Comparison of ENCODE assay signal across 7 mouse cellular contexts in genomic region chr13:45976894-45977293, GRCm38 (mm10). TPM values are rescaled to one million over a fixed set of nuclear protein-coding genes. Genes with fewer than 3 reads are reported as not detected.
DNase-seq lines count a peak whose midpoint lies in the region; ATAC-seq and TF ChIP-seq lines count a peak whose summit lies in the region.

No protein-coding gene starts in this region.

- no peak overlapping the region for H3K9ac ChIP-seq in hindbrain, postnatal 0 days (replicated peaks; ENCODE audit: low read length)
- no peak overlapping the region for H3K9ac ChIP-seq in lung, postnatal 0 days (replicated peaks; ENCODE audit: low read depth)
- H3K9ac ChIP-seq in stomach, embryonic 16.5 days (ENCODE audit: low read length) = no peak overlapping the region

- DNase-seq in ovary, postnatal 36 days (ENCODE audit: low spot score) = peak; percentile 51
- no peak for DNase-seq in ovary, adult 18-20 months (ENCODE audit: low spot score)
- peak; percentile 25 for DNase-seq in T-cell, adult 2 months (ENCODE audit: low spot score)
- DNase-seq in embryo, embryonic 11.5 days (ENCODE audit: low read depth, low spot score) = peak; percentile 46
- peak; percentile 83 for DNase-seq in hindbrain, postnatal 0 days (ENCODE audit: low spot score)
- peak; percentile 83 for DNase-seq in lung, postnatal 0 days (ENCODE audit: low spot score)

- no peak for TF ChIP-seq EP300 in lung, postnatal 0 days (IDR thresholded peaks at IDR 0.05)

- ATAC-seq in hindbrain, postnatal 0 days = peak; percentile 24
- peak; percentile 75 for ATAC-seq in lung, postnatal 0 days
- peak; percentile 62; the same call in 1 of the 2 replicates for ATAC-seq in stomach, embryonic 16.5 days (ENCODE audit: insufficient read depth, low FRiP score)

- no peak overlapping the region for H3K4me3 ChIP-seq in hindbrain, postnatal 0 days (ENCODE audit: low read length)
- no peak overlapping the region for H3K4me3 ChIP-seq in lung, postnatal 0 days (ENCODE audit: low read depth, low read length)
- no peak overlapping the region for H3K4me3 ChIP-seq in stomach, embryonic 16.5 days (replicated peaks; ENCODE audit: low read length)

- H3K4me2 ChIP-seq in hindbrain, postnatal 0 days (ENCODE audit: low read depth, low read length) = no peak overlapping the region
- no peak overlapping the region for H3K4me2 ChIP-seq in lung, postnatal 0 days (replicated peaks; ENCODE audit: low read depth, low read length)
- no peak overlapping the region for H3K4me2 ChIP-seq in stomach, embryonic 16.5 days (ENCODE audit: low read depth, low read length)

- no peaks in the 10 kb centered on the region for H3K27me3 ChIP-seq in hindbrain, postnatal 0 days (ENCODE audit: insufficient read depth, low read length)
- no peaks in the 10 kb centered on the region for H3K27me3 ChIP-seq in lung, postnatal 0 days (replicated peaks; ENCODE audit: insufficient read depth, low read length)
- no peaks in the 10 kb centered on the region for H3K27me3 ChIP-seq in stomach, embryonic 16.5 days (ENCODE audit: control insufficient read depth, insufficient read depth, low read length)

- no peaks in the 10 kb centered on the region for H3K9me3 ChIP-seq in hindbrain, postnatal 0 days (ENCODE audit: low read length)
- no peaks in the 10 kb centered on the region for H3K9me3 ChIP-seq in lung, postnatal 0 days (ENCODE audit: low read length)
- H3K9me3 ChIP-seq in stomach, embryonic 16.5 days (replicated peaks; ENCODE audit: control insufficient read depth, low read length) = no peaks in the 10 kb centered on the region

- 13% methylated on average over 1 of the region's 1 CpGs for WGBS in hindbrain, postnatal 0 days
- 47% methylated on average over 1 of the region's 1 CpGs for WGBS in lung, postnatal 0 days
- WGBS in stomach, embryonic 16.5 days = 22% methylated on average over 1 of the region's 1 CpGs

- H3K36me3 ChIP-seq in hindbrain, postnatal 0 days (ENCODE audit: insufficient read depth, low read length) = no peaks in the 10 kb centered on the region
- H3K36me3 ChIP-seq in lung, postnatal 0 days (ENCODE audit: insufficient read depth, low read length) = no peaks in the 10 kb centered on the region
- no peaks in the 10 kb centered on the region for H3K36me3 ChIP-seq in stomach, embryonic 16.5 days (ENCODE audit: control insufficient read depth, insufficient read depth, low read length)

- no peak overlapping the region for H3K27ac ChIP-seq in hindbrain, postnatal 0 days
- H3K27ac ChIP-seq in lung, postnatal 0 days (ENCODE audit: low read length) = no peak overlapping the region
- no peak overlapping the region for H3K27ac ChIP-seq in stomach, embryonic 16.5 days (ENCODE audit: low read length)

- no peaks in the 10 kb centered on the region for H3K4me1 ChIP-seq in hindbrain, postnatal 0 days (ENCODE audit: insufficient read depth, low read length)
- no peaks in the 10 kb centered on the region for H3K4me1 ChIP-seq in lung, postnatal 0 days (ENCODE audit: insufficient read depth, low read depth, low read length)
- no peaks in the 10 kb centered on the region for H3K4me1 ChIP-seq in stomach, embryonic 16.5 days (ENCODE audit: control insufficient read depth, insufficient read depth, low read length)

- peak; percentile 96 for TF ChIP-seq CTCF in hindbrain, postnatal 0 days (IDR thresholded peaks at IDR 0.05; ENCODE audit: low read depth)
- peak; percentile 100 for TF ChIP-seq CTCF in lung, postnatal 0 days (IDR thresholded peaks at IDR 0.05)

RNA-seq across cellular contexts. Expression of gene Atxn1, which starts 12.1 kb away (rescaled TPM):
- total RNA-seq in hindbrain, postnatal 0 days (2014; rRNA removed) = 32.0 and 44.6 TPM in 2 replicates
- 8.6 and 9.3 TPM in 2 replicates for polyA plus RNA-seq in hindbrain, postnatal 0 days (2015; fragmentation: Nextera tagmentation; extraction: Ambion mirVana)
- 11.9 and 14.7 TPM in 2 replicates for polyA plus RNA-seq in lung, postnatal 0 days (2015; fragmentation: Nextera tagmentation; extraction: Ambion mirVana)
- 7.8 and 8.0 TPM in 2 replicates for polyA plus RNA-seq in stomach, embryonic 16.5 days (2015; fragmentation: Nextera tagmentation; extraction: Ambion mirVana)

Comparison
In these comparisons a context has a peak if more than half of its experiments do, and no peak if none do; other contexts are left out.
1. ATAC-seq: peak in every context shown above with its lines; median percentile 75 in lung, postnatal 0 days; 62 in stomach, embryonic 16.5 days; 24 in hindbrain, postnatal 0 days.